Mouse (Mus musculus) T-cell, adult 66 days (primary cell): ENCODE results near the gene Atrn. TPM values are rescaled to one million over a fixed set of nuclear protein-coding genes. Genes with fewer than 3 reads are reported as not detected.

Experiments
- total RNA-seq, 2 experiments: library from RNA; stranded (reverse); gene quantifications; 3 replicates in 1 of 2; 4 replicates in 1 of 2; pipeline ENCODE4 v1.2.4; 2023

Atrn gene
- 10 to 100 TPM; 25.6 to 26.5 TPM for total RNA-seq

DNA sequence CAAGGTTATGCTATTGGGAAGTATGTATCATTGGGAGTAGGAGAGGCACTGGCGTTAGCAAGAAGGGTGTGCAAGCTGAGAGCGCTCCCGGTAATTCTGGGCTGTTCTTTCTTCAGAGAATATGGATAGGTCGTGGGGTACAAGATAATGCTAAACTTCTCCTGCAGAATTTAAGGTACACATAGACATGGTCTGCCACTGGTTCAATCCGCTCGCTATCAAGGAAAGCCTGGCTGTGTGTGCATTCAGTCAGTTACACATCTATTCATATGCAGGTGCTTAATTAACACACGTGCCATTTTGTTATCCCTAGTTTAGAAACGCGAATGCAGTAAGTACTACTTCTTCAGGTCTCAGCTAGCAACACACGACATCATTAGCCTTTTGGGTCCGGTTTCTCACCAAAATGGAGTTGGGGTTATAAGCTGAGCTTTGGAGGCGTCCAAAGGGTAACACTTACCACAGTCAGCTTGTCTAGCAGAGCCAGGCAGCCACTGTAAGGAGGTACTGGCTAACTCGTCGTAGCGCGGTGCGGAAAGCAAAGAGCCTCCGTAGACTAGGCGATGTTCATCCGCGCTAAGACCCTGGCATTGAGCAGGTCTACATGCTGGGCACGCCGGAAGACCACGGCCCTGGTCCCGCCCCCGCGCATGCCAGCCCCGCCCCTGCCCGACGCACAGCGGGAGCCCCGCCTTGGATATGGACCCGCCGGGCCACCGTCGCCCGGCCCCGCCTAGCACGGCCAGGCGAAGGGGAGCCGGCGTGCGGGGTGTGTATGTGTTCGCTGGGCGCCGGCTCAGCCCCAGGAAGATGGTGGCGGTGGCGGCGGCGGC, at the start of gene Atrn, which contains the start of gene 4930402H24Rik:
TSS of gene Atrn (plus strand) at position 745 of the 833 bp plus-strand sequence.
TSS of gene 4930402H24Rik (minus strand) at position 656 of the 833 bp plus-strand sequence.

DNA sequence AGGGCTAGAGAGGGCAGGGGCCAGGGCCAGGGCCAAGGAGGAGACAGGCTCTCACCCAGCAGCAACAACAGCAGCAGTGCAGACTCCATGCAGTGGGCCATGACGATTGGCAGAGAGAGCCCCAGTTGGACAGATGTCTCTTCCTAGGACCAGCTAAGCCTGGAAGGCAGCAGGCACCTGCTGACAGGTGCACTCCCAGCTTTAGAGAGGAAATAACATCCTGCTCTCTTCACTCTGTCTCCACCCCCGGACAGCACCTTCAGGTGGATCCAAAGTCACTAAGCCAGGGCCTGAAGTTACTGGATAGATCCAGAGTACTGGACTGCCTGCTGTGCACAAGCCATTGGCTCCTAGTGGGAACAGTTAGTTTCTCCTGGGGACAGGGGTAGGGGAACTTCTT, 136.7 kb downstream of the Atrn start, which contains the start of gene Gfra4:
TSS of gene Gfra4 (minus strand) at position 101 of the 400 bp plus-strand sequence.

DNA sequence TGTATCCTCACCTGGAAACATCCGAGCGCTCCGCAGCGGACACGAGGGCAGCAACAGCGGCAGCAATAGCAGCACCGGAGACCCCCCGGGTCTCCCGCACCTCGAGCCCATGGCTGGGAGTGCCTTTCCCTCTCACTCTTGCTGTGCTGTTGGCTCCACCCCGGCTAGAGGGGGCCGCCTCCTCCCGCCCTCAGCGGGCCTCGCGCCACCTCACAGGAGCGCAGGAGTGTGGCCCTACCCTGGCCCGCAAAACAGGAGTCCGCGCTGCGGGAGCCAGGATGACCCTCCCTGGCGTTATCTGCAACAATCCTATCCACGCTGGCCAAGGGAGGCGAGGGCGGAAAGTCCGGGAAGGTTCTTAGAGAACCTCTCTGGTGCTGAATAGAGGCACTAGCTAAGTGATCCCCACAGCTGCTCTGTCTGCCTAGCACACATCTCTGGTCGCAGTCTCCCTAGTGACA, 157.1 kb downstream of the Atrn start, which contains the start of gene Adam33:
TSS of gene Adam33 (minus strand) at position 411 of the 461 bp plus-strand sequence.

Other genes starting within 250 kb of the Atrn start
- 100 to 1,000 TPM; 109 to 115 TPM for gene Ddrgk1, start 241.8 kb upstream of the Atrn start, total RNA-seq
- 10 to 100 TPM; 17.7 to 21.4 TPM for gene Itpa, start 238.9 kb upstream of the Atrn start, total RNA-seq
- gene Slc4a11, start 209.0 kb upstream of the Atrn start, total RNA-seq: under 1 TPM; 0.33 to 0.61 TPM
- 10 to 100 TPM; 20.6 to 31.5 TPM for gene 4930402H24Rik, start 89 bp upstream of the Atrn start, total RNA-seq
- gene Gfra4, start 136.6 kb downstream of the Atrn start, total RNA-seq: under 1 TPM in 1 of 2 experiments, not detected in 1; 0.53 TPM
- not detected for gene Adam33, start 157.3 kb downstream of the Atrn start, total RNA-seq
- under 1 TPM; 0.09 to 0.18 TPM for gene Siglec1, start 180.3 kb downstream of the Atrn start, total RNA-seq
- not detected for gene Hspa12b, start 220.8 kb downstream of the Atrn start, total RNA-seq
- not detected for gene Gm11037, start 227.0 kb downstream of the Atrn start, total RNA-seq